In genomic region chr19:3261764-3262525, GRCm38 (mm10) we compare ENCODE assay signal across 13 mouse cellular contexts. TPM values are rescaled to one million over a fixed set of nuclear protein-coding genes. Genes with fewer than 3 reads are reported as not detected.
DNase-seq lines count a peak whose midpoint lies in the region; ATAC-seq and TF ChIP-seq lines count a peak whose summit lies in the region.
"Had no signal": no experiment of that assay in that cellular context is flagged by ENCODE, and none has a peak within 500 bp of the region (broad histone marks: within the 10 kb centered on the region; RNA-seq: fewer than 3 reads in every experiment).

No protein-coding gene starts in this region.

- no peak overlapping the region for H3K27ac ChIP-seq in midbrain, embryonic 10.5 days (replicated peaks)
- no peak overlapping the region for H3K27ac ChIP-seq in midbrain, postnatal 0 days (ENCODE audit: low read depth, low read length)
- H3K27ac ChIP-seq in stomach, postnatal 0 days (replicated peaks) = no peak overlapping the region
- H3K27ac ChIP-seq: hindbrain, embryonic 12.5 days; stomach, embryonic 15.5 days had no signal

- H3K9me3 ChIP-seq in midbrain, embryonic 10.5 days (replicated peaks) = no peaks in the 10 kb centered on the region
- H3K9me3 ChIP-seq in midbrain, postnatal 0 days (ENCODE audit: low read length) = no peaks in the 10 kb centered on the region
- no peaks in the 10 kb centered on the region for H3K9me3 ChIP-seq in stomach, postnatal 0 days (ENCODE audit: control insufficient read depth, low read length)
- H3K9me3 ChIP-seq: hindbrain, embryonic 12.5 days; stomach, embryonic 15.5 days had no signal

- H3K9ac ChIP-seq in midbrain, postnatal 0 days (replicated peaks; ENCODE audit: low read length, poor library complexity, severe bottlenecking) = no peak overlapping the region
- no peak overlapping the region for H3K9ac ChIP-seq in stomach, postnatal 0 days (ENCODE audit: low read length)
- H3K9ac ChIP-seq: hindbrain, embryonic 12.5 days; stomach, embryonic 15.5 days had no signal

- TF ChIP-seq CTCF in midbrain, postnatal 0 days (IDR thresholded peaks at IDR 0.05) = no peak
- peak; percentile 12; the same call in 1 of the 2 replicates for TF ChIP-seq CTCF in stomach, postnatal 0 days (IDR thresholded peaks at IDR 0.05; ENCODE audit: low read depth)

- H3K36me3 ChIP-seq in midbrain, embryonic 10.5 days = peaks cover 74% of the 10 kb centered on the region
- H3K36me3 ChIP-seq in midbrain, postnatal 0 days (ENCODE audit: insufficient read depth, low read length) = peaks cover 69% of the 10 kb centered on the region
- peaks cover 29% of the 10 kb centered on the region for H3K36me3 ChIP-seq in stomach, postnatal 0 days (ENCODE audit: control insufficient read depth, insufficient read depth, low read length)

- no peak overlapping the region for H3K4me3 ChIP-seq in midbrain, embryonic 10.5 days
- no peak overlapping the region for H3K4me3 ChIP-seq in midbrain, postnatal 0 days (ENCODE audit: low read depth, low read length)
- no peak overlapping the region for H3K4me3 ChIP-seq in stomach, postnatal 0 days (ENCODE audit: low read depth, low read length)
- H3K4me3 ChIP-seq: hindbrain, embryonic 12.5 days; stomach, embryonic 15.5 days had no signal

- no peak for TF ChIP-seq EP300 in stomach, postnatal 0 days (optimal IDR thresholded peaks at IDR 0.05)

- DNase-seq in heart, adult 11 months = peak; percentile 86
- no peak for DNase-seq in heart, adult 9 months (ENCODE audit: low spot score in 2 of 2)
- peak; percentile 1 for DNase-seq in layer of hippocampus, adult 9-11 months
- DNase-seq in layer of hippocampus, postnatal 36 days = no peak
- DNase-seq in midbrain, embryonic 10.5 days (ENCODE audit: low spot score) = peak; percentile 7
- DNase-seq in midbrain, postnatal 0 days (ENCODE audit: low spot score) = no peak
- DNase-seq in stomach, postnatal 0 days (ENCODE audit: low spot score) = peak; percentile 11
- no peak for DNase-seq in ovary, postnatal 36 days (ENCODE audit: low spot score)
- DNase-seq: cerebellum, adult 9-10 months; right cerebral cortex, postnatal 25 days had no signal

- no peaks in the 10 kb centered on the region for H3K27me3 ChIP-seq in midbrain, embryonic 10.5 days (ENCODE audit: low read depth, poor library complexity, severe bottlenecking)
- H3K27me3 ChIP-seq in midbrain, postnatal 0 days (ENCODE audit: insufficient read depth, low read length) = no peaks in the 10 kb centered on the region
- no peaks in the 10 kb centered on the region for H3K27me3 ChIP-seq in stomach, postnatal 0 days (ENCODE audit: control insufficient read depth, insufficient read depth, low read length)
- H3K27me3 ChIP-seq: CH12.LX; hindbrain, embryonic 12.5 days; stomach, embryonic 15.5 days had no signal

- ATAC-seq in midbrain, postnatal 0 days (ENCODE audit: low FRiP score) = no peak
- ATAC-seq in stomach, postnatal 0 days (ENCODE audit: low FRiP score, low TSS enrichment) = no peak

- WGBS in midbrain, embryonic 10.5 days = 89% methylated on average over 12 of the region's 12 CpGs
- 91% methylated on average over 12 of the region's 12 CpGs for WGBS in midbrain, postnatal 0 days
- WGBS in stomach, postnatal 0 days = 84% methylated on average over 12 of the region's 12 CpGs

- no peaks in the 10 kb centered on the region for H3K4me1 ChIP-seq in midbrain, embryonic 10.5 days
- H3K4me1 ChIP-seq in midbrain, postnatal 0 days (ENCODE audit: insufficient read depth, low read length) = no peaks in the 10 kb centered on the region
- H3K4me1 ChIP-seq in stomach, postnatal 0 days (replicated peaks; ENCODE audit: control insufficient read depth, insufficient read depth) = no peaks in the 10 kb centered on the region
- H3K4me1 ChIP-seq: hindbrain, embryonic 12.5 days; stomach, embryonic 15.5 days had no signal

- H3K4me2 ChIP-seq in midbrain, postnatal 0 days (ENCODE audit: low read depth, low read length, poor library complexity, severe bottlenecking) = no peak overlapping the region
- H3K4me2 ChIP-seq in stomach, postnatal 0 days (replicated peaks; ENCODE audit: low read depth) = no peak overlapping the region
- H3K4me2 ChIP-seq: hindbrain, embryonic 12.5 days; stomach, embryonic 15.5 days had no signal

RNA-seq across cellular contexts. Expression of gene Mrpl21, which starts 20.8 kb away (rescaled TPM):
- 10 to 100 TPM; 50.8 to 52.3 TPM for total RNA-seq in layer of hippocampus, postnatal 36 days (2021)
- 122 and 139 TPM in 2 replicates for polyA plus RNA-seq in midbrain, embryonic 10.5 days (2016; fragmentation: Nextera tagmentation; extraction: Ambion mirVana)
- total RNA-seq in midbrain, postnatal 0 days (2014; rRNA removed) = 48.4 and 48.7 TPM in 2 replicates
- 92.7 and 93.3 TPM in 2 replicates for polyA plus RNA-seq in midbrain, postnatal 0 days (2015; fragmentation: Nextera tagmentation; extraction: Ambion mirVana)
- polyA plus RNA-seq in stomach, postnatal 0 days (2015; fragmentation: Nextera tagmentation; extraction: Ambion mirVana) = 81.6 and 87.2 TPM in 2 replicates

RNA-seq across cellular contexts. Expression of gene Ighmbp2, which starts 20.9 kb away (rescaled TPM):
- total RNA-seq in layer of hippocampus, postnatal 36 days (2021) = 10 to 100 TPM in 1 of 2 experiments, 1 to 10 TPM in 1; 9.0 to 10.2 TPM
- polyA plus RNA-seq in midbrain, embryonic 10.5 days (2016; fragmentation: Nextera tagmentation; extraction: Ambion mirVana) = 10.2 and 11.5 TPM in 2 replicates
- total RNA-seq in midbrain, postnatal 0 days (2014; rRNA removed) = 11.8 and 12.3 TPM in 2 replicates
- 10.2 and 10.8 TPM in 2 replicates for polyA plus RNA-seq in midbrain, postnatal 0 days (2015; fragmentation: Nextera tagmentation; extraction: Ambion mirVana)
- 3.9 and 4.0 TPM in 2 replicates for polyA plus RNA-seq in stomach, postnatal 0 days (2015; fragmentation: Nextera tagmentation; extraction: Ambion mirVana)

Comparison
In these comparisons a context has a peak if more than half of its experiments do, and no peak if none do; other contexts are left out.
1. DNase-seq: peak in heart, adult 11 months (single experiment), layer of hippocampus, adult 9-11 months (single experiment), midbrain, embryonic 10.5 days (single experiment) and stomach, postnatal 0 days (single experiment); none in heart, adult 9 months (0 of 2), layer of hippocampus, postnatal 36 days (0 of 2), midbrain, postnatal 0 days (single experiment) and ovary, postnatal 36 days (single experiment).